Mouse (Mus musculus) spleen, postnatal 10 days (tissue): ENCODE results near the gene Slc28a1.
"Not testable (repeated sequence)": the region's sequence is repeated elsewhere in the genome, so short reads cannot be mapped to it uniquely, and the experiment has no call there.

Experiments
- DNase-seq, 2 experiments: peaks; one replicate each; pipeline ENCODE4 v3.0.0; 2021 to 2022; ENCODE audit warnings: low spot score in 2 of 2

Gene Slc28a1

DNA sequence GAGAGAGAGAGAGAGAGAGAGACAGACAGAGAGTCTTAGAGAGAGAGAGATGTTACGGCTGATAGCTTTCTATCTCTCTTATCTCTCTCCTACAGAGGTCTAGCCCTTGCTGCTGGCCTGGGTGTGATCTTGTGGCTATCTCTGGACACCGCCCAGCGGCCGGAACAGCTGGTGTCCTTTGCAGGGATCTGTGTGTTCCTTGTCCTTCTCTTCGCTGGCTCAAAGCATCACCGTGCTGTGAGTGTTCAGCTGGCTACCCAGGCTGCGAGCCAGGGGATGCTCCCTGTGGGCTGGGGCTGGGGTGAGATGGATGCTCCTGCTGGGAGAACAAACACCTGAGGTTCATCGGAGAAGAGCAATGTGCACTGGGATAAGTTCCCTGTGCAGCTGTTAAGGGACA, 10.2 kb downstream of the Slc28a1 start:
- peak in 1 of 2 experiments; percentile 39 for DNase-seq

GRCm38 (mm10) chr7:81125215-81126175, 10.9 kb downstream of the Slc28a1 start:
- no peak for DNase-seq

GRCm38 (mm10) chr7:81131864-81132263, 17.3 kb downstream of the Slc28a1 start:
- DNase-seq, result no peak

- no peak for DNase-seq
Measured at GRCm38 (mm10) chr7:81132851-81133279, 18.3 kb downstream of the Slc28a1 start.

- no peak for DNase-seq
Measured at GRCm38 (mm10) chr7:81133416-81133815, 18.8 kb downstream of the Slc28a1 start.

DNA sequence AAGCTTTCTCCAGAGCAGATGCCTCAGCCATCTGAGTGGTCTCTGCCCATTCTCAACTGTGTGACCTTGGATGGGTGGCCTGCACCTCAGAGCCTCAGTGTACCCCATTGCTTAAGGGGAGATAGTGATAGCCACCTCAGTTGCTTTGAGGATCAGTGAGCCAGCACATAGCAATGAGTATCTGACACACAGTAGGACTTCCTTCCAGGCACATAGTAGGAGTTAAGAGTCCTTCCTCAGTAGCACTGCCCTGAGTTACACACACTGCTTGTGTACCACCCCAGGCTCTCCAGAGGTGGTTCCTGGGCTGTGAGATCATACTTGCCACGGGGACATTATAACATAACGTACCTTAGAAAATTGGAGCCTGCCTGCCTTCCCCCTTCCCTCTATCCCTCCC, 19.3 kb downstream of the Slc28a1 start:
- DNase-seq, result no peak

GRCm38 (mm10) chr7:81134614-81135067, 20.0 kb downstream of the Slc28a1 start:
- DNase-seq, result no peak

DNA sequence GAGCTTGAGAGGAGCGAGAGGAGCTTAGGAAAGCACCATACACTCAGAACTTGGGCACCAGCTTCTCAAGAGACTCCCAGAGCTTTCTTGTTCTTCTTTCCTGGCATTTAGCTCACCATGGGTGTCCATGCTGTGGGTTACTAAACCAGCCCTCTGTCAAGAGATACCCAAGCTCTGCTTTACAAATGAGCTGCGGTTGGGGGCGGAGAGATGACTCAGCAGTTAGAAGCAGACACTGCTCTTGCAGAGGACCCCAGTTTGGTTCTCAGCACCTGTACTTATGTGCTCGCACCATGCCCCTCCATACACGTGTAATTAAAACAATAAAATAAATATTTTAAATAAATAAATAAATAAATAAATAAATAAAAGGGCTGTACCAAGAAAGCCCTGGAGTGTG, 22.7 kb downstream of the Slc28a1 start:
- DNase-seq, result no peak

DNA sequence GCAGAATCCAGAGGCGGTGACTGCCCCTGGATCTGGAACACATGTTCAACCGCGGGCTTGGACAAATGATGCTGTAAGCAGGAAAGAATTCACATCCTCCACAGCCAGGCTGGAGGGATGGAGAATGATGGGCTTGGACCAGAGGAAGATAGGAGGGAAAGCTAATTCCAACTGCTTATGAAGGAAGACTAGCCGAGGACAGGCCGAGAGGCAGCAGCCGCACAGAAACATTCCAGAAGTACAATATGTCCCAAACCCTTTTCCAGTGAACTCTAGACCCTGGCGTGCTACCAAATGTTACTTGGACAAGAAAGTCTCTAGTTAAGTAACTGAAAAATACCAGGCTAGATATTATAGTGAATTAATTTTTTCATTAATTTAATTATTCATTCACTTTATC, 24.5 kb downstream of the Slc28a1 start:
- no peak for DNase-seq

DNA sequence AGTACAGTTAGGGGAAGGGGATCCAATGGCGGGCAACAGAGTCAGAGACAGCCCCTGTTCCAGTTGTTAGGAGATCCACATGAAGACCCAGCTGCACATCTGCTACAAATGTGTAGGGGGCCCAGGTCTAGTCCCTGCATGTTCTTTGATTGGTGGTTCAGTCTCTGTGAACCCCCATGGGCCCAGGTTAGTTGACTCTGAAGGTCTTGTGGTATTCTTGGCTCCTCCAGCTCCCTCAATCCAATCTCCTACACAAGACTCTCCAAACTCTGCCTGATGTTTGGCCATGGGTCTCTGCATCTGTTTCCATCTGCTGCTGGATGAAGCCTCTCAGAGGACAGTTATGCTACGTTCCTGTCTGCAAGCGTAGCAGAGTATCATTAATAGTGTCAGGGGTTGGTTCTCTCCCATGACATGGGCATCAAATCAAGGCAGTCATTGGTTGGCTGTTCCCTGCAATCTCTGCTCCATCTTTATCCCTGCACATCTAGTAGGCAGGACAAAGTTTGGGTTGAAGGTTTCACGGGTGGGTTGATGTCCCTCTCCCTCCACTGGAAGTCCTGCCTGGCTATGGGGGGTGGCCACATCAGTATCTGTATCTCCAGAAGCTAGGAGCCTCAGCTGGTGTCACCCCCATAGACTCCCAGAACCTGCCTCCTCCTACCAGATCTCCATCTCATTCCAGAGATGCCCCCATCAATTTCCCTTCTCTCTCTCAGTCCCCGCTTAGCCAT, 25.2 kb downstream of the Slc28a1 start:
- DNase-seq, result no peak

DNA sequence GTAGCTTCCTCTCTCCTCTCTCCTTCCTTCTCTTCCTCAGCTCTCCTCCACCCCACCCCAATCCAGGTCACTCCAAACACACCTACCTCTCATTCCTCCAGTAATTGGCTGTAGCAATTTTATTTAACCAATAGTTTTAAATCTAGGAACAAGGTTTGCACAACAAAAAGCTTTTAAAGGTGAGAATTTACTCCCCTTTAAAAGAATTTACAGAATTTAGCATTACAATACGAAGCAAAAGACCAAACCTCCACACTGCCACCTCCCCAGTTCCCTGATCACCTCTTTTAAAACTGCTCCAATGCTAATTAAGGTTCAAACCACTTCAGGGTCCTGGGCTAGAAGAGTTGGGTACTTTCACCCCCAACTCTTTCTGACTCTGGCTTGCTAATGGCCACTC, 26.9 kb downstream of the Slc28a1 start:
- no peak for DNase-seq

DNA sequence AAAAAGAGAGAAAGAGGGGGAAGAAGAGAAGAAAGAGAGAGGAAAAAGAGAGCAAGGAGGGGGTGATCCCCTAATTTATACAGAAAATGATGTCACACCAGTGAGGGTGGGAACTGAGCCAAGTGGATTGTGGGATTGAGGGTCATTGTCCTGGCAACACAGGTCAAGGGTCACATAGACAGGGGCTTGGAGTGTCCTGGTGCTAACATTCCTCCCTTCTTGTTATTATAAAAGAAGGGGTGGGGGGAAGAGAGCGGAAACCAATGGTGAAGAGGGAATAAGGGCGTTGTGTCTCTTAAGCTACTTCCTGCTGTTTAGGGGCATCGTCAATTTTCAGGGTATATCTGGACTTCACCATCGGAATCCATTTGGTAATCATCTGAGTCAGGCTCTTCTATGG, 28.5 kb downstream of the Slc28a1 start:
- not testable (repeated sequence) for DNase-seq

DNA sequence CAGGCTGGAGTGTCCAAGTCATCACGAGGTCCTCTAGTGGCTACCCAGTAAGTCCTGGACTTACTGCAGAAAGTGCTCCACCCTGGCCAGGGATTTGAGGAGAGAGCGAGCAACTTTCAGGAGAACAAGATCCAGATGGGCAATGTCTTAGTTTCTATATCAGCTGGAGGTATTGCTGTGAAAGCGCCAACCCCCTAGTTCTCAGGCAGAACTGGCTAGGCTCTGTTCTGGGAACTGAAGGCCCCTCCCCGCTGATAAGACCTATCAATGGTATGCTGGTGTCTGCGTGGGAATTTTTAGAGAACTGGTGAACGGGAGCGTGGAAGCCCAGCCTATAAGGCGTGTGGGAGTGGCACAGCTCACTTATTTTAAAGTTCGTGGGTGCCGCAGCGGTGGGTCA, 35.2 kb downstream of the Slc28a1 start:
- DNase-seq, result no peak

GRCm38 (mm10) chr7:81151216-81151615, 36.6 kb downstream of the Slc28a1 start:
- no peak for DNase-seq

- DNase-seq, result no peak
Measured at GRCm38 (mm10) chr7:81152306-81152705, 37.7 kb downstream of the Slc28a1 start.

DNA sequence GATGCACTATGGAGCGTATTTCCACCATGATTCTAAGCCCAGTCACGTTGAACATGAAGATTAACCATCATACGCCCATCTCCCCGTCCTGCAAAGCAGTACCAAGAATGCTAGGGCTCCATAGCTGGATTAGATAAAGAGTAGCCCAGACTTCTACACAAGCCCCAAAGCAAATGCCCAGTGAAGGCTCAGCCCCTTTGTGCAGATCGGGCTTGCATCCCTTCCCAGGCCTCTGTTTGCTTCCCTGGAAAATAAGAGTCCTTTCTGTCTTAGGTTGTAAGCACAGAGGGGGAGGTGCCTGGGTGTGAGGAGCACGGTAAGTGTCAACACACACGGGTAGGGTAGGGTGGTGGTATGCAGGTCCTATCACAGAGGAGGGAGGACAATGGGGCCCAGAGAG, 38.2 kb downstream of the Slc28a1 start:
- no peak for DNase-seq

DNA sequence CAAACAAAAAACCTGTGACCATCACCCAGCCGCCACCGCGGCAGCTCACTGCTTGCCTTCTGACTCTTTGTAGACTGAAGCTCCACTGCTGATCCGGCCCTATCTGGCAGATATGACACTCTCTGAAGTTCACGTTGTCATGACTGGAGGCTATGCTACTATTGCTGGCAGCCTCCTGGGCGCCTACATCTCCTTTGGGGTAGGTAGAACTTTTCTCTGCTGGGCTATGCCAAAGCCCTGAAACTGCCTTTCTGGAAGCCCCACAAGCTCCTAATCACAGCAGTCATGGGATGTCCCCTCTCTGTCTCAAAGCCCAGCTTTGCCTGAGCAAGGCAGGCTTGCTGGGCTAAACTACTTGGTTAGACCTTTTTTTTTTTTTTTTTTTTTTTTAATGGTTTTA, 38.7 kb downstream of the Slc28a1 start:
- DNase-seq, result no peak

DNA sequence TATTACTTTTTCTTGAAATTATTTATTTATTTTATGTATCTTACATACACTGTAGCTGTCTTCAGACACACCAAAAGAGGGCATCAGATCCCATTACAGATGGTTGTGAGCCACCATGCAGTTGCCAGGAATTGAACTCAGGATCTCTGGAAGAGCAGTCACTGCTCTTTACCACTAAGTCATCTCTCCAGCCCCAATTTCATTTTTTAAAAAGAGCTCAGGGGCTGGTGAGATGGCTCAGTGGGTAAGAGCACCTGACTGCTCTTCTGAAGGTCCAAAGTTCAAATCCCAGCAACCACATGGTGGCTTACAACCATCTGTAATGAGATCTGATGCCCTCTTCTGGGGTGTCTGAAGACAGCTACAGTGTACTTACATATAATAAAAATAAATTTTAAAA, 39.6 kb downstream of the Slc28a1 start:
- not testable (repeated sequence) for DNase-seq

DNA sequence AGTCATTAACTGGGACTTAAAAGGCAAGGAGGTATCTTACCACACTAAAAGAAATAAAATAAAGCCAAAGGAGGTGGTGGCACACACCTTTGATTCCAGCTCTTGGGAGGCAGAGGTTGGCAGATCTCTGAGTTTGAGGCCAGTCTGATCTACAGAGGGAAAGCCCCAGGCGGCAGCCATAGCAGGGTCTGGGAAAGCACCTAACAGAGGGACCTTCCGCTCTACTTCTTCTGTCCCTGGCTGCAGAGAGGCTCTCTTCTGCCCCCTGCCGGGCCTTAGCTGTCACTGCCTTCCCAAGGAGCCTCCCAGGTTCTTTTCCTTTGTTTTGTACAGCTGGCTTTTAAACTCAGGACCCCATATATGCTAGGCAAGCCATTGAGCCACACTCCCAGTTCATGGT, 40.4 kb downstream of the Slc28a1 start:
- DNase-seq, result peak; percentile 31 to 70

GRCm38 (mm10) chr7:81158933-81159332, 44.3 kb downstream of the Slc28a1 start:
- no peak for DNase-seq

- peak in 1 of 2 experiments; percentile 61 for DNase-seq
Measured at GRCm38 (mm10) chr7:81161666-81162065, 47.1 kb downstream of the Slc28a1 start.

GRCm38 (mm10) chr7:81162345-81162744, 47.7 kb downstream of the Slc28a1 start:
- DNase-seq, result peak; percentile 53 to 83

DNA sequence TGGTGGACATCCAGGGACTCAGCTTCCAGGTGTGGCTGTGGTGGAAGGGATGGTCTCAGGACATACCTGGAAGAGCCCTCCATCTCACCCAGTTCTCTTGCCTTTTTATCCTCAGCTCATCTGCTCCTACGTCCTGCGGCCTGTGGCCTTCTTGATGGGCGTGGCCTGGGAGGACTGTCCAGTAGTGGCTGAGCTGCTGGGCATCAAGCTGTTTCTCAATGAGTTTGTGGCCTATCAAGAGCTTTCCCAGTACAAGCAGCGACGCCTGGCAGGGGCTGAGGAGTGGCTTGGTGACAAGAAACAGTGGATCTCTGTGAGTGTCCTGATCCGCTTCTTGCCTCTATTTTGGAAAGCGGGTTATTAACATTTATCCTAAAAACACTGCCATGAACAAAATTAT, 49.8 kb downstream of the Slc28a1 start:
- DNase-seq, result no peak
